Mouse (Mus musculus): ENCODE data around the gene Fhit. TPM values are rescaled to one million over a fixed set of nuclear protein-coding genes. Genes with fewer than 3 reads are reported as not detected.
"Not testable (repeated sequence)": the region's sequence is repeated elsewhere in the genome, so short reads cannot be mapped to it uniquely, and the experiment has no call there.

The Fhit gene
- polyA plus RNA-seq, 1 experiment from 2014 or later, result 8.1 TPM

- H3K36me3 ChIP-seq (ENCODE audit: control insufficient read depth, insufficient read depth, low read length), result no peaks in the 10 kb centered on the region
- no peaks in the 10 kb centered on the region for H3K27me3 ChIP-seq (replicated peaks; ENCODE audit: control insufficient read depth, insufficient read depth, low read length)
- ATAC-seq (peak; percentile 18; the same call in 1 of the 2 replicates), DNase-seq (ENCODE audit: low spot score) (peak; percentile 65)
- H3K27ac ChIP-seq (ENCODE audit: low read depth, low read length), result no peak overlapping the region
- 81% methylated on average over 6 of the region's 6 CpGs for WGBS
- no peaks in the 10 kb centered on the region for H3K4me1 ChIP-seq (ENCODE audit: control insufficient read depth, insufficient read depth, low read length)
- no peaks in the 10 kb centered on the region for H3K9me3 ChIP-seq (replicated peaks; ENCODE audit: control insufficient read depth, low read length)
- no peak overlapping the region for H3K4me3 ChIP-seq (ENCODE audit: low read depth, low read length)
- H3K4me2 ChIP-seq (ENCODE audit: low read length), result no peak overlapping the region
- no peak overlapping the region for H3K9ac ChIP-seq (ENCODE audit: low read length)
Measured at GRCm38 (mm10) chr14:11132637-11133474, 29.0 kb downstream of the Fhit start.

DNA sequence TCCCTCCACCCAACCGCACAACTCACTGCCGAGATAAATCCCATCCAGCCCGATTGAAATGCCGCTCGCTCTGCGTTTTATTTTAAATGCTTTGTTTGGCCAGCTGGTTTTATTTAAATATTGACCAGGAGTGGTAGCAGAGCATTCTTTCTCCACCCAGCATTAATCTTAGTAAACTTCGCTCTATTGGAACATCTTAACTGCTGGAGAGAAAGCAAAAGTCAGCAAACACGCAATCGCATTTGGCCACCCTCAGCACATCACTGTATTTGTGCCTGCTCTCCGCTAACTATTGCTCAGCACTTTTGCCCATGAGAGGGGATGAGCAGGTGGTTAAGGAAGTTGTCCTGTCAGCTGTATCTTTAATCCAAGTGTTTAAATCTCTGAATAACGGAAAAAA lies 36.7 kb downstream of the Fhit start:
- H3K27ac ChIP-seq (ENCODE audit: low read depth, low read length), result no peak overlapping the region
- ATAC-seq, result no peak
- no peak overlapping the region for H3K9ac ChIP-seq (ENCODE audit: low read length)
- no peaks in the 10 kb centered on the region for H3K27me3 ChIP-seq (replicated peaks; ENCODE audit: control insufficient read depth, insufficient read depth, low read length)
- H3K4me2 ChIP-seq (ENCODE audit: low read length), result no peak overlapping the region
- no peak overlapping the region for H3K4me3 ChIP-seq (ENCODE audit: low read depth, low read length)
- H3K36me3 ChIP-seq (ENCODE audit: control insufficient read depth, insufficient read depth, low read length), result no peaks in the 10 kb centered on the region
- no peaks in the 10 kb centered on the region for H3K9me3 ChIP-seq (replicated peaks; ENCODE audit: control insufficient read depth, low read length)
- no peak for DNase-seq (ENCODE audit: low spot score)
- 88% methylated on average over 11 of the region's 11 CpGs for WGBS
- no peaks in the 10 kb centered on the region for H3K4me1 ChIP-seq (ENCODE audit: control insufficient read depth, insufficient read depth, low read length)

DNA sequence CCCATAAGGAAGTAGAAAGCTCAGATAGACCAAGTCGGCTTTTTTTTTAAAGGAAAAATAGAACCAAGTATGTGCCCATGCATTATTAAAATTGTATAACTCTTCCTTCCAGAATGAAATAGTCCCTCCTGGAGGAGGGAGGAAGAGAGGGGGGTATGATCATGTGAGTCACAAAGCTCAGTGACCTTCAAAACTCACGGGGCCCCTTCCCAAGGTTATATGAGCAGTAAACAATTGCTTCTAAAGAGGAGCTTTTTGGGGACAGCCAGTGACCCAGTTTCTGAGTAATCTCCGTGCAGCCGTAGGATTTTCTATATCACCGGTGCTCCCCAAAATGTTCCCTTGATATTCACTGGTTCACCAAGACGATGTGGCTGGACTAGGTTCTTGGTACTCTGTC lies 42.8 kb downstream of the Fhit start:
- H3K9me3 ChIP-seq (replicated peaks; ENCODE audit: control insufficient read depth, low read length), result no peaks in the 10 kb centered on the region
- no peaks in the 10 kb centered on the region for H3K36me3 ChIP-seq (ENCODE audit: control insufficient read depth, insufficient read depth, low read length)
- H3K27me3 ChIP-seq (replicated peaks; ENCODE audit: control insufficient read depth, insufficient read depth, low read length), result no peaks in the 10 kb centered on the region
- no peak overlapping the region for H3K9ac ChIP-seq (ENCODE audit: low read length)
- DNase-seq (ENCODE audit: low spot score) (no peak), ATAC-seq (no peak)
- H3K27ac ChIP-seq (ENCODE audit: low read depth, low read length), result no peak overlapping the region
- no peaks in the 10 kb centered on the region for H3K4me1 ChIP-seq (ENCODE audit: control insufficient read depth, insufficient read depth, low read length)
- WGBS, result 92% methylated on average over 6 of the region's 6 CpGs
- no peak overlapping the region for H3K4me3 ChIP-seq (ENCODE audit: low read depth, low read length)
- H3K4me2 ChIP-seq (ENCODE audit: low read length), result no peak overlapping the region

DNA sequence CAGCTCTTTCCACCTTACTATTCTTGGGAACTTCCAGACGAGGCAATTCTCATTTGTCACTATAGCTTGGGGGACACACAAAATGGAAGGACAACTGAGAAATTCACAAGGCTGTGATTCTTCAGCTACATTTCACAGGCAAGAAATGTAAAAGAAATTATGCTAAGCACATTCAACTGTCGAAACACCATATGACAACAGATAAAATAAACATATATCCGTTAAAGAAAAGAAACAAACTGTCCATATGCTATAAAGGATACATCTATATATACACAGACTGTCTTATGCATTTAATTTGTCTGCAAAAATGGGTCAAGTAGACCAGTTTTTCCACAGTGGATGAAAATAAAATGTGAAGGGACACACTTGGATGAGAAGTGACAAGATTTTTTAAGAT lies 76.2 kb downstream of the Fhit start:
- WGBS, result 81% methylated on average over 3 of the region's 3 CpGs
- H3K4me1 ChIP-seq (ENCODE audit: control insufficient read depth, insufficient read depth, low read length), result no peaks in the 10 kb centered on the region; the same call in 1 of the 2 replicates
- DNase-seq (ENCODE audit: low spot score) (peak; percentile 5), ATAC-seq (no peak)
- H3K27ac ChIP-seq (ENCODE audit: low read depth, low read length), result no peak overlapping the region
- no peak overlapping the region for H3K4me2 ChIP-seq (ENCODE audit: low read length)
- H3K9me3 ChIP-seq (replicated peaks; ENCODE audit: control insufficient read depth, low read length), result no peaks in the 10 kb centered on the region
- H3K9ac ChIP-seq (ENCODE audit: low read length), result no peak overlapping the region
- H3K27me3 ChIP-seq (replicated peaks; ENCODE audit: control insufficient read depth, insufficient read depth, low read length), result no peaks in the 10 kb centered on the region
- H3K4me3 ChIP-seq (ENCODE audit: low read depth, low read length), result no peak overlapping the region
- H3K36me3 ChIP-seq (ENCODE audit: control insufficient read depth, insufficient read depth, low read length), result no peaks in the 10 kb centered on the region

DNA sequence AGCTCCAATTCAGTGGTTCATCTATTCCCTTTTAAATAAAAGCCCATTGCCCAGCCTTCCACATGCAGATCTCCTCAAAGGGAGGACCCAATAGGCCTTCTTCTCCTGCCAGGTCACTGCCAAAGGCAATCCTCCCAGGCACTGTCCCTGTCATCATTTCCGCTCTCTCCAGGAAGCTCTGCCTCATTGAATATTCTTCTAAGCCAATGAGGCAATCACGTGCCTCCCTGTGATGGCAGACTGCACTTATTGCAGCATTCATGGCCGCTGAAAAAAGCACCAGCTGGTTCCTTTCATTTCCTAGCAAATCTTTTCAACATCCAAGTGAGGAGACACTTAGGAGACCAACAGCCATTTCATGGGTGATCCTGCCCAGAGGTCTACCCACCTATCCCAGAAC lies 77.9 kb downstream of the Fhit start:
- ATAC-seq (peak; percentile 82), DNase-seq (ENCODE audit: low spot score) (peak; percentile 63)
- no peak overlapping the region for H3K4me2 ChIP-seq (ENCODE audit: low read length)
- H3K9ac ChIP-seq (ENCODE audit: low read length), result no peak overlapping the region
- H3K4me3 ChIP-seq (ENCODE audit: low read depth, low read length), result no peak overlapping the region
- H3K36me3 ChIP-seq (ENCODE audit: control insufficient read depth, insufficient read depth, low read length), result no peaks in the 10 kb centered on the region
- H3K9me3 ChIP-seq (replicated peaks; ENCODE audit: control insufficient read depth, low read length), result no peaks in the 10 kb centered on the region
- 17% methylated on average over 3 of the region's 3 CpGs for WGBS
- no peaks in the 10 kb centered on the region; the same call in 1 of the 2 replicates for H3K4me1 ChIP-seq (ENCODE audit: control insufficient read depth, insufficient read depth, low read length)
- H3K27me3 ChIP-seq (replicated peaks; ENCODE audit: control insufficient read depth, insufficient read depth, low read length), result no peaks in the 10 kb centered on the region
- no peak overlapping the region; the same call in 1 of the 2 replicates for H3K27ac ChIP-seq (ENCODE audit: low read depth, low read length)

GRCm38 (mm10) chr14:11083462-11083861 lies 78.4 kb downstream of the Fhit start:
- Histone ChIP-seq H3K27ac (ENCODE audit: low read depth, low read length) (no peak overlapping the region; the same call in 1 of the 2 replicates), H3K9me3 (replicated peaks; ENCODE audit: control insufficient read depth, low read length) (no peaks in the 10 kb centered on the region), H3K4me2 (ENCODE audit: low read length) (no peak overlapping the region), H3K9ac (ENCODE audit: low read length) (no peak overlapping the region), H3K4me1 (ENCODE audit: control insufficient read depth, insufficient read depth, low read length) (no peaks in the 10 kb centered on the region; the same call in 1 of the 2 replicates), H3K4me3 (ENCODE audit: low read depth, low read length) (no peak overlapping the region), H3K36me3 (ENCODE audit: control insufficient read depth, insufficient read depth, low read length) (no peaks in the 10 kb centered on the region), H3K27me3 (replicated peaks; ENCODE audit: control insufficient read depth, insufficient read depth, low read length) (no peaks in the 10 kb centered on the region)
- 49% methylated on average over 5 of the region's 5 CpGs for WGBS
- ATAC-seq (peak; percentile 47; the same call in 1 of the 2 replicates), DNase-seq (ENCODE audit: low spot score) (peak; percentile 44)

GRCm38 (mm10) chr14:11063594-11063993 lies 98.2 kb downstream of the Fhit start:
- H3K36me3 ChIP-seq (ENCODE audit: control insufficient read depth, insufficient read depth, low read length), result no peaks in the 10 kb centered on the region
- no peaks in the 10 kb centered on the region for H3K27me3 ChIP-seq (replicated peaks; ENCODE audit: control insufficient read depth, insufficient read depth, low read length)
- WGBS, result 50% methylated on average over 2 of the region's 2 CpGs
- ATAC-seq (no peak), DNase-seq (ENCODE audit: low spot score) (no peak)
- no peak overlapping the region for H3K27ac ChIP-seq (ENCODE audit: low read depth, low read length)
- no peaks in the 10 kb centered on the region for H3K9me3 ChIP-seq (replicated peaks; ENCODE audit: control insufficient read depth, low read length)
- no peak overlapping the region for H3K4me2 ChIP-seq (ENCODE audit: low read length)
- H3K9ac ChIP-seq (ENCODE audit: low read length), result no peak overlapping the region
- no peaks in the 10 kb centered on the region for H3K4me1 ChIP-seq (ENCODE audit: control insufficient read depth, insufficient read depth, low read length)
- H3K4me3 ChIP-seq (ENCODE audit: low read depth, low read length), result no peak overlapping the region

DNA sequence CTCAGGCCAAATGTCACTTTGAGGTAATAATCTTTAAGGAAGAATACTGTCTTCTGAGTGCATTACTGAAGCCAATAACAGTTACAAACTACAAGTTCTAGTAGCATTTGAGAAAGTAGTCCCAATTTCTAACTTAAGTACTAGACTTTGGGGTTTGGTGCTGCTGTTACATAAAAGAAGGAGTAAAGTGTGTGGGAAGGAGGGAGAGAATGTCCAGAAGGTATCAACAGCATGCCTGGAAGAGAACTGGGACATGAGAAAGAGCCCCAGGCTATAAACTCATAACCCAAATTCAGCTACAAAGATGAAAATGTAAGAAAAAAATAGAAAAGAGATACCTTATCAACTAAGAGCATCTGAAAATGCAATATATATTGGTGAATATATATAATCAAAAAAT lies 101.6 kb downstream of the Fhit start:
- Histone ChIP-seq H3K9me3 (replicated peaks; ENCODE audit: control insufficient read depth, low read length) (no peaks in the 10 kb centered on the region), H3K4me3 (ENCODE audit: low read depth, low read length) (no peak overlapping the region), H3K4me2 (ENCODE audit: low read length) (no peak overlapping the region), H3K27ac (ENCODE audit: low read depth, low read length) (no peak overlapping the region), H3K4me1 (ENCODE audit: control insufficient read depth, insufficient read depth, low read length) (no peaks in the 10 kb centered on the region), H3K9ac (ENCODE audit: low read length) (no peak overlapping the region), H3K36me3 (ENCODE audit: control insufficient read depth, insufficient read depth, low read length) (no peaks in the 10 kb centered on the region), H3K27me3 (replicated peaks; ENCODE audit: control insufficient read depth, insufficient read depth, low read length) (no peaks in the 10 kb centered on the region)
- no peak for ATAC-seq
- DNase-seq (ENCODE audit: low spot score), result no peak

GRCm38 (mm10) chr14:11039503-11040300 lies 122.1 kb downstream of the Fhit start:
- H3K9ac ChIP-seq (ENCODE audit: low read length); H3K36me3 ChIP-seq (ENCODE audit: control insufficient read depth, insufficient read depth, low read length); H3K4me3 ChIP-seq (ENCODE audit: low read depth, low read length); H3K27me3 ChIP-seq (replicated peaks; ENCODE audit: control insufficient read depth, insufficient read depth, low read length); ATAC-seq; H3K4me2 ChIP-seq (ENCODE audit: low read length); H3K9me3 ChIP-seq (replicated peaks; ENCODE audit: control insufficient read depth, low read length); H3K4me1 ChIP-seq (ENCODE audit: control insufficient read depth, insufficient read depth, low read length); DNase-seq (ENCODE audit: low spot score); H3K27ac ChIP-seq (ENCODE audit: low read depth, low read length): not testable (repeated sequence)
- 42% methylated on average over 8 of the region's 8 CpGs for WGBS

Data from forebrain, embryonic 14.5 days (tissue).